Mouse (Mus musculus) 416B (cell line): Measurements from ENCODE around the gene Tcf23.

Experiments used
- DNase-seq: peaks from one replicate; pipeline ENCODE4 v3.0.0; 2011; ENCODE audit warnings: low read depth

Tcf23 gene

GRCm38 (mm10) chr5:30968416-30968815 is at the start of gene Tcf23:
Tcf23 (plus strand) TSS chr5:30968662.
- DNase-seq, result no peak

DNA sequence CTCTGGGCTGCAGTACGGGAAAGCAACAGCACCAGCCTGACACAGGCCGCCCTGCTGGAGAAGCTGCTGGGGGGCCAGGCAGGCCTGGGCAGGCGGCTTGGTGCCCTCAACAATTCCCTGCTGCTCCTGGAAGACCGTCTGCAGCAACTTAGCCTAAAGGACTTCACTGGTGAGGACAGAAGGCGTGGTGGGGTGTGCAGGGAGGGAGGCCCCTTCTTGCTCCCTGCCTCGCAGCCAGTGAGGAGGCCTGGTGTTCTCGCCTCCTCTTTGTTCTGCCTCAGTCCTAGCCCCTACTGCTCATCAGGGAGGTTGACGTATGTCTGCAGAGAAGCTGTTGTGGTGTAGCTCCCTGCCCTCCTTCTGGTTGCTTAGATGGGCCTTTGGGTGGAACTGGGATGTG is 49.8 kb upstream of the Tcf23 start:
- no peak for DNase-seq

DNA sequence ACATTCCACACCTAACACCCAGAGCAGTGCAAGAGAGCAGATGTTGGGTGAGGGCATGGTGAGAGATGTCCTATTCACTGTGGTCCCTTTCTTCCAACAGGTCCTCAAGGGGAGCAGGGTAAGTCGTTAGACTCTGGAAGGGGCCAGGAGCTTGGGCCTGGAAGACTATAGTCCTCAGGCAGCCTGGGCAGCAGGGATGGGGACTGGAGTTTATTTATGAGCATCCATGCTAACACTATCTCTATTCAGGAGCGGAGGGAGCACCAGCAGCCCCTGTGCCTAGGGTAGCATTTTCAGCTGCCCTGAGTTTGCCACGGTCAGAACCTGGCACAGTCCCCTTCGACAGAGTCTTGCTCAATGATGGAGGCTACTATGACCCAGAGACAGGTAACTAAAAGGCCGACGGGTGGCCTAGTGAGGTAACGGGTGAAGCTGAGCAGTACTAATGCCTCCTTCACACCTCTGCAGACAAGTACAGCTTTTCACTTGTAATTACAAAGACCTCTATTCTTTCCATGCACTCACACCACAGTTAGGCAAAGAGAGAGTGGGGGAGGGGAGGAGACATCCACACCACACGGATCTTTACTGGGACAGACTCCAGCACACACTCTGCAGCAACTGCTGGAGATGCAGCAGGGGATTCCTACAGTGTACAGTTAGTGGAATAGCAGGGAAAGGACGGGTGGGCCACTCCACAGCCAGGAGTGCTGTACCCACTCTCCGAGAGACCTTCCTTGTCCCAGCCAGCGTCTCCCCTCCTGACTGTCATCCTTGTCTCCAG is 48.4 kb upstream of the Tcf23 start:
- no peak for DNase-seq

DNA sequence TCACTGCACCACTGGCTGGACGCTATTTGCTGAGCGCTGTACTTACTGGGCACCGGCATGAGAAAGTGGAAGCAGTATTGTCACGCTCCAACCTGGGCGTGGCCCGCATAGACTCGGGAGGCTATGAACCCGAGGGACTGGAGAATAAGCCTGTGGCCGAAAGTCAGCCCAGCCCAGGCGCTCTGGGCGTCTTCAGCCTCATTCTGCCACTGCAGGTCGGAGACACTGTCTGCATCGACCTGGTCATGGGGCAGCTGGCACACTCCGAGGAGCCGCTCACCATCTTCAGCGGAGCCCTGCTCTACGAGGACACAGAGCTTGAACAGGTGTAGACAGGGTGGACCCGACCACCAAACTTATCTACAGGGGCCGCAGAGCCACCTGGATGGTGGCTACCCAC is 47.8 kb upstream of the Tcf23 start:
- no peak for DNase-seq

DNA sequence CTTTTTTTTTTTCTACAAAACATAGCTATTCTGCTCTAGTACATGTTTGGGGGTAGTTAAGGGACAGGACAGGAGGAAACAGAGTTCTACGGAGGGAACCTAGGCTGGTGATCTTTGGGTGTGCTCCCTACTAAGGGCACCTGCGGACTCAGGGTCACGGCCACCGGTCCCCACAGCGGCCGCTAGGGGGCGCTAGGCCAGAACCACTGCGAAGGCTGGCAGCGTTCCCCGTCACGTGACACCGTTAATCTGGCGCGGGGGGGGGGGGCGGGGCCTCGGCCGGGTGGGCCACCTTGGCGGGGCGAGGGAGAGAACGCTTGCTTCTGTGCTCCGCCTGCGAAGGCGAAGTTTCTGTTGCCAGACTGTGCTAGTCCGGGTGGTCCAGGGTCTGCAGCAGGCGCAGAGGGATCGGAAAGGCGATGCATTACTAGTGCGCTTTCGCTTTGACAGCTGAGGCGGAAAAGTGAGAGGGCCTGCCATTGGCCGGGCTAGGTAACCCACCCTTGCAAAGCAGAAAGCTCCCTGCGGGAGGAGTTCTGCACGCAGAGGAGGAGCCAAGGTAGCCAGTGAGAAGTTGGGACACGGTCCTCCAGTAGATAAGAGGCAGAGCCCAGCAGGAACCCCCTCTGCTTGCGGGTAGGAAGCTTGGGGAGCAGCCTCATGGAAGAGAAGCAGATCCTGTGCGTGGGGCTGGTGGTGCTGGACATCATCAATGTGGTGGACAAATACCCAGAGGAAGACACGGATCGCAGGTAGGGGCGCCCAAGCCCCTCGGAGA is 47.0 kb upstream of the Tcf23 start, which contains the start of gene Khk:
TSS of gene Khk (plus strand) at position 176 of the 778 bp plus-strand sequence.
- DNase-seq, result peak; percentile 96

- DNase-seq, result peak; percentile 32
Measured at GRCm38 (mm10) chr5:30922581-30923041, 45.9 kb upstream of the Tcf23 start.

- no peak for DNase-seq
Measured at GRCm38 (mm10) chr5:30923119-30923518, 45.3 kb upstream of the Tcf23 start.

DNA sequence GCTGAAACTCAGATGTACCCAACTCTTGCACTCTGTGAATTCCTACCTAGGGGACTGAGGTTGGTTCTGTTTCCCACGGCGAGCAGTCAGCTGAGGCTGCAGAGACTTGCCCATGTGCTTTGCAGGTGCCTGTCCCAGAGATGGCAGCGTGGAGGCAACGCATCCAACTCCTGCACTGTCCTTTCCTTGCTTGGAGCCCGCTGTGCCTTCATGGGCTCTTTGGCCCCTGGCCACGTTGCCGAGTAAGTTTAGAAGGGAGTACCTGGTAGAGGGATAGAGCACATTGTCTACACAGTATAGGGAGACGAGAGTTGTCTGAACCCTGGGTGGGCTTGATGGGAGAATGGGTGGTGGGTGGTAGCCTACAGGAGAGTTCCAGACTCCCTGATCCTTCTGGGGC is 43.8 kb upstream of the Tcf23 start:
- no peak for DNase-seq

- no peak for DNase-seq
Measured at GRCm38 (mm10) chr5:30925217-30925616, 43.2 kb upstream of the Tcf23 start.

GRCm38 (mm10) chr5:30926073-30926472 is 42.4 kb upstream of the Tcf23 start:
- no peak for DNase-seq

- DNase-seq, result no peak
Measured at GRCm38 (mm10) chr5:30927945-30928529, 40.4 kb upstream of the Tcf23 start.

DNA sequence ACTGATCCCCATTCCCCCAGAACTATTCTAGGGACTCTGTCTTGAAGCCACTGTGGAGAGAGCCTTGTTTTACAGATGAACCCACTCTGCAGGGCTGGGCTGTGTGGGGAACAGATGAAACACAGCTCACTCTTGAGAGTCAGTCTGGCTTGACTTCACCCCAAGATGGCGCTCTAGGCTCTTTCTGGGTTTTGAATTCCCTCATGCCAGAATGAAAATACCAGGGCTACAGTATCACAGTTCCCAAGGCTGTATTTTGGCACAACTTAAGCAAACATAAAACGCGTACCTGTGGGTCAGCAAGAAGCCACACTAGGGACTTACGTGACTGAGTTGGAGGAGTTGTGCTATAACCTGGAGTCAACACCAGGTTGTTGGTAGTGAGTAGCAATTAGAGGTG is 38.3 kb upstream of the Tcf23 start:
- DNase-seq, result peak; percentile 64

GRCm38 (mm10) chr5:30930846-30931245 is 37.6 kb upstream of the Tcf23 start:
- no peak for DNase-seq

DNA sequence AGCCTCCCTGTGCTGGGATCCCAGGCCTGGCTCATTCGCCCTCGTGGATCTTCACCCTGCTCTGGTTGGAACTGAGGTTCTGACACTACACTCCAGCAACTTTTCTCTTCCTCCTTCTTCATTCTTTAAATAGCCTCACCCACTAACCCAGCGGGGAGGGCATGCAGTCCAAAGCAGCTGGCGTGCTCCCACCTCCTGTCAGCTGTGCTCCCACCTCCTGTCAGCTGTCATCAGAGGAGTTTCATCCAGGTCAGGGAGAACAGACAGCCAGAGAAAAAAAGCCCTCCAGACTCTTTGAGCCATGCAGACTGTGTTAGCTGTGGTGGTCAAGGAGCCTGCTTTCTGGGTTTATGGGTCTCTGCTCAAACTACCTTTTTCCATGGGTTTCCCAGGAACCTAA is 37.1 kb upstream of the Tcf23 start:
- no peak for DNase-seq

DNA sequence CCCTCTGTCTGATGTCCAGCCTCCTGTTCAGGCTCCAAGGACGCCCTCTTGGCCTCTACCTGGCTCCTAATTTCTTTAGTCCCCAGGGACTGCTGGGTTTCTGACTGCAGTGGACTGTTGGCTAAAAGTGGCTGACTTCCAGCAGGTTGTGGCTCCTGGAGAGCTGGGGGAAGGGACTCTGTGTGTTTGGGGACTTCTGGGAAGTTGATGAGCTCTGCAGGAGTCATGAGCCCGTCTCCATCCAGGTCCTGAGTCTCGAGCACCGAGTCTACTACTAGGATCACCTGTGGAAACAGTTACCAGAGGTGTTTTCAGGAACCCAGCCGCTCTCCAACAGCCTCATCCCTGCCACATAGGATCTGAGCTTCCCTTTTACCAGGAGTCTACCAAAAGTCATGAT is 34.8 kb upstream of the Tcf23 start:
- no peak for DNase-seq

- peak; percentile 37 for DNase-seq
Measured at GRCm38 (mm10) chr5:30934725-30935461, 33.6 kb upstream of the Tcf23 start.

- DNase-seq, result peak; percentile 57
Measured at GRCm38 (mm10) chr5:30943004-30943403, 25.5 kb upstream of the Tcf23 start.

DNA sequence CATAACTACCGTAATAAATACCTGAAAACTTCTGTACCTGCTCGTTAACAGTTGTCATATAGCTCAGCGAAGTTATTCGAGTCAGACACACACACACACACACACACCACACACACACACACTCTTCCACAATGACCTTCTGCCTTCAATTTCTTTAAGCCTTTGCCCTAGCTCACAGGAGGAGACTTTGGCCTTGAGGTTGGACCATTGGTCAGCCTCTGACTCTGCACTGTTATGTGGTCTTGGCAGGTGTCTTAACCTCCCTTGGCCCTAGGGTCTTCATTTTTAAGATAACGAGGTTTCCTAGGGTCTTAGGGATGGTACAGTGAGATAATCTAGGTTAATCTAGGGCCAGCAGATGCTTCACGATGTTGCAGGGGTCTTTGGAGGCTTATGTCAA is 24.1 kb upstream of the Tcf23 start:
- no peak for DNase-seq

GRCm38 (mm10) chr5:30944956-30945781 is 23.3 kb upstream of the Tcf23 start, which contains the start of gene Cgref1:
Cgref1 (minus strand) TSS chr5:30945591.
- DNase-seq, result no peak

- DNase-seq, result no peak
Measured at GRCm38 (mm10) chr5:30948620-30949019, 19.8 kb upstream of the Tcf23 start.
